Mouse (Mus musculus) liver, embryonic 12.5 days (tissue): ENCODE results near the gene Arhgef10l. TPM values are rescaled to one million over a fixed set of nuclear protein-coding genes. Genes with fewer than 3 reads are reported as not detected.

Experiments used
- ATAC-seq: fragments of 200-750 bp; cut with Nextera tagmentation; 2 replicates; pipeline ENCODE4 v1.8.0; 2017; ENCODE audit warnings: moderate number of reproducible peaks, mild to moderate bottlenecking, moderate library complexity
- H3K27ac ChIP-seq: fragments of 300-500 bp; sonication (generic); 2 replicates; pipeline ENCODE4 v1.5.1; 2016; ENCODE audit warnings: mild to moderate bottlenecking
- H3K27me3 ChIP-seq: fragments of 300-500 bp; sonication (generic); replicated peaks from 2 replicates; pipeline ENCODE4 v1.6.1; 2016; ENCODE audit warnings: mild to moderate bottlenecking, moderate library complexity
- H3K36me3 ChIP-seq: fragments of 300-500 bp; sonication (generic); 2 replicates; pipeline ENCODE4 v1.6.1; 2016; ENCODE audit warnings: mild to moderate bottlenecking, moderate library complexity
- H3K4me1 ChIP-seq: fragments of 300-500 bp; sonication (generic); 2 replicates; pipeline ENCODE4 v1.6.1; 2016
- H3K4me2 ChIP-seq: fragments of 300-500 bp; sonication (generic); 2 replicates; pipeline ENCODE4 v1.6.1; 2016; ENCODE audit warnings: mild to moderate bottlenecking, moderate library complexity
- H3K4me3 ChIP-seq: fragments of 300-500 bp; sonication (generic); 2 replicates; pipeline ENCODE4 v1.5.1; 2016; ENCODE audit warnings: mild to moderate bottlenecking, moderate library complexity
- H3K9ac ChIP-seq: fragments of 300-500 bp; sonication (generic); 2 replicates; pipeline ENCODE4 v1.6.1; 2016; ENCODE audit warnings: mild to moderate bottlenecking, moderate library complexity
- H3K9me3 ChIP-seq: fragments of 300-500 bp; sonication (generic); replicated peaks from 2 replicates; pipeline ENCODE4 v1.6.1; 2016; ENCODE audit warnings: mild to moderate bottlenecking, moderate library complexity
- WGBS: fragments of 180-500 bp; shearing (Covaris S2); methylation state at CpG from one replicate; pipeline ENCODE4 v1.1.7; 2016; ENCODE audit not compliant: insufficient replicate concordance; 5-methylcytosine and 5-hydroxymethylcytosine counted together
- polyA plus RNA-seq: library from polyadenylated mRNA; unstranded; fragments of >200 nt; fragmentation: Nextera tagmentation; extraction: Ambion mirVana; gene quantifications from 2 replicates; pipeline ENCODE4 v1.2.1, GENCODE M21; 2016

The Arhgef10l gene
- polyA plus RNA-seq, 1 experiment from 2014 or later = 3.5 TPM

DNA sequence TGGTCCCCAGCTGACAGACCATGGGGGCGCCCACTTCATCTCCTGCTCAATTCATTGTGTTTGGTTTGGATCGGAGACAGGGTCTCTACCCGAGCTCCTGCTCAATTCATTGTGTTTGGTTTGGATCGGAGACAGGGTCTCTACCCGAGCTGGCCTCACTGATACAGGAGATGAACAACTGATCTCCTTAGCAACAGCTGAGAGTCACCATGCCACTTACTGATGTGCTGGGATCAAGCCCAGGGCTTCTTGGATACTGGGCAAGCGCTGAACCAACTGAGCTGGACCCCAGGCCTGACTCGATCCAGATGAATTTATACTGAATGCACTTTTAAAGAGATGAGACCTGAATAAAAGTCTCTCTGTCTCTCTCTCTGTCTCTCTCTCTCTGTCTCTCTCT, 59.6 kb downstream of the Arhgef10l start:
- WGBS = 65% methylated on average over 7 of the region's 7 CpGs
- ATAC-seq = no peak
- no peaks in the 10 kb centered on the region for H3K9me3 ChIP-seq
- H3K4me1 ChIP-seq = peaks cover 2% of the 10 kb centered on the region; the same call in 1 of the 2 replicates
- no peaks in the 10 kb centered on the region for H3K27me3 ChIP-seq
- no peaks in the 10 kb centered on the region; the same call in 1 of the 2 replicates for H3K36me3 ChIP-seq
- no peak overlapping the region for H3K4me3 ChIP-seq
- no peak overlapping the region for H3K9ac ChIP-seq
- no peak overlapping the region for H3K4me2 ChIP-seq
- no peak overlapping the region for H3K27ac ChIP-seq

- Histone ChIP-seq H3K9ac (no peak overlapping the region), H3K4me1 (no peaks in the 10 kb centered on the region; the same call in 1 of the 2 replicates), H3K4me3 (no peak overlapping the region), H3K9me3 (no peaks in the 10 kb centered on the region), H3K27me3 (no peaks in the 10 kb centered on the region), H3K27ac (no peak overlapping the region), H3K4me2 (no peak overlapping the region), H3K36me3 (no peaks in the 10 kb centered on the region; the same call in 1 of the 2 replicates)
- ATAC-seq = no peak
- WGBS = 66% methylated on average over 7 of the region's 7 CpGs
Observed at GRCm38 (mm10) chr4:140605790-140606189, 60.0 kb downstream of the Arhgef10l start.

DNA sequence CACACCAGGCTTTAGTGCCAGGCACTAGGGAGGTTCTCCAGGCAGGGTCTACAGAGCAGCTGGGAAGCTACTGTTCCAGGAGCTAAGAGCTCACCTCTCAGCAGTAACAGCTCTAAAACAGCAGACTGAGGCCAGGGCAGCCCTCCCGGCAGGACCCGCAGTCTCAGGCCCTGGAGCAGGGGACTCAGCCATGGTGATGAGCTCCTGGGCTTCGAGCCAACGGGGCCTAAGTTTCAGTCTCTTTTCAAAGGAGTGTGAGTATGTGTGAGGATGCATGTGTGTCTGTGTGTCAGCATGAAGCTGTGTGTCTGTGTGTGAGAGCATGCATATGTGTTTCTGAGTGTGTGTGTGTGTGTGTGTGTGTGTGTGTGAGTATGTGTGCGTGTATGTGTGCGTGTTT, 60.6 kb downstream of the Arhgef10l start:
- no peak overlapping the region for H3K4me2 ChIP-seq
- no peaks in the 10 kb centered on the region for H3K4me1 ChIP-seq
- H3K9ac ChIP-seq = no peak overlapping the region
- no peaks in the 10 kb centered on the region; the same call in 1 of the 2 replicates for H3K36me3 ChIP-seq
- no peaks in the 10 kb centered on the region for H3K9me3 ChIP-seq
- H3K4me3 ChIP-seq = no peak overlapping the region
- no peak overlapping the region for H3K27ac ChIP-seq
- WGBS = 67% methylated on average over 6 of the region's 6 CpGs
- ATAC-seq = no peak
- no peaks in the 10 kb centered on the region for H3K27me3 ChIP-seq

DNA sequence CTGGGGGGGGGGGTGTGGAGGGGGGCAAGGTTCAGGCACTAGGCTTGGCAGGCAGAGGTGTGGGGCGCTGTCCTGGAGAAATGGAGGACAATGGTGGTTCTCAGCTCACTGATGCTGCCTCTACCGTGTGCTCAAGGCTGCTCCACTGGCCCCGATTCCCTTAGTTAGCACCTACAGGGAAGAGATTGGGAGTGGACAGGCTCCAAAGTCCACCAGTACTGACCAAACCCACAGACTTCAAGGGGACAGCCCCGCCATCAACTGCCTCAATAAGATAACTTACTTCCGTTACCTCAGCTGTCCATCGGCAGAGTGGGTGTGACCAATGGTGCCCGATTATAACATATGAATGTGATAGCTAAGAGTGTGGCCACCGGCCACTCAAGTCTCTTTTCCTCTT, 61.3 kb downstream of the Arhgef10l start:
- ATAC-seq = no peak
- Histone ChIP-seq H3K4me3 (no peak overlapping the region), H3K4me2 (no peak overlapping the region), H3K27me3 (no peaks in the 10 kb centered on the region; the same call in 1 of the 2 replicates), H3K4me1 (no peaks in the 10 kb centered on the region), H3K9me3 (no peaks in the 10 kb centered on the region), H3K9ac (no peak overlapping the region), H3K36me3 (no peaks in the 10 kb centered on the region; the same call in 1 of the 2 replicates), H3K27ac (no peak overlapping the region)
- 74% methylated on average over 8 of the region's 8 CpGs for WGBS

GRCm38 (mm10) chr4:140602022-140602421, 63.8 kb downstream of the Arhgef10l start:
- Histone ChIP-seq H3K4me3 (no peak overlapping the region), H3K9me3 (no peaks in the 10 kb centered on the region), H3K4me2 (no peak overlapping the region), H3K36me3 (peaks cover 7% of the 10 kb centered on the region), H3K27me3 (no peaks in the 10 kb centered on the region; the same call in 1 of the 2 replicates), H3K4me1 (no peaks in the 10 kb centered on the region), H3K27ac (no peak overlapping the region), H3K9ac (no peak overlapping the region)
- ATAC-seq = no peak
- 62% methylated on average over 4 of the region's 4 CpGs for WGBS

DNA sequence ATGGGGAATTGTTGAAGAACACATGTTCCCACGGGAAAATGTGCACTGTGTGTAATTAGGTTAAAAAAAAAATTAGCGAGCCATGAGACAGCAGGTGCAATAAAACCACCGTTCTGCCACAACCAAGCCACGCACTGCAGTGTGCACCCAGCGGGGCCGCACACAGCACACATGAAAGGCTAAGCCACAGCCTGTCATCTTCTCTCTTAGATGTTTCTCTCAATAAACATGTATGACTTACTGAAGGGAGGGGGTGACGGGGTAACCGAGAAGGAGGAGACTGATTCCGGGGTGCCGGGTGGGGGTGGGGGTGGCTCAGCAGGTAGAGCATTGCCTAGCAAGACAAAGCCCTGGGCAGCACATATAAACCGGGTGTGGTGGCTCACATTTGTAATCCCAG, 64.7 kb downstream of the Arhgef10l start:
- Histone ChIP-seq H3K9me3 (no peaks in the 10 kb centered on the region), H3K4me2 (no peak overlapping the region), H3K27ac (no peak overlapping the region), H3K4me3 (no peak overlapping the region), H3K9ac (no peak overlapping the region), H3K4me1 (no peaks in the 10 kb centered on the region), H3K27me3 (no peaks in the 10 kb centered on the region; the same call in 1 of the 2 replicates), H3K36me3 (peaks cover 10% of the 10 kb centered on the region; the same call in 1 of the 2 replicates)
- ATAC-seq = no peak
- 71% methylated on average over 11 of the region's 11 CpGs for WGBS

DNA sequence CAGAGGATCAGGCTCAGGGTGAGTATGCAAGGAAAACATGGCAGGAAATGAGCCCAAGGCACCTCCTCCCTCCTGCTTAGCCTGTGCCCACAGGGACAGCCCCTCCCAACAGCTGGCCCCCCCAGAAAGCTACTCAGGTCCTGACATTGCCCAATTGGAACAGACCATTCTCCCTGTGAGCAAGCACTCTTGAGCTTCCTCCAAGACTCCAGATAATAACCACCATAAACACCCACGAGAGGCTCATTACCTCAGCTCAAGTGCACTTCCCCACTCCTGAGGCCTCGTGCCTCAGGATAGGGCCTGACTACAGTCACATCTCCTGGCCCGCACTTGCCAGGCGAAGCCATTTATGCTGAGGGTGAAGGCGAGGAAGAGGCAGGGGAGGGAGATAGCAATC, 67.0 kb downstream of the Arhgef10l start:
- Histone ChIP-seq H3K27me3 (no peaks in the 10 kb centered on the region; the same call in 1 of the 2 replicates), H3K4me2 (no peak overlapping the region), H3K4me1 (no peaks in the 10 kb centered on the region), H3K27ac (no peak overlapping the region), H3K36me3 (peaks cover 10% of the 10 kb centered on the region; the same call in 1 of the 2 replicates), H3K9ac (no peak overlapping the region), H3K4me3 (no peak overlapping the region), H3K9me3 (no peaks in the 10 kb centered on the region)
- WGBS = 52% methylated on average over 5 of the region's 5 CpGs
- no peak for ATAC-seq

DNA sequence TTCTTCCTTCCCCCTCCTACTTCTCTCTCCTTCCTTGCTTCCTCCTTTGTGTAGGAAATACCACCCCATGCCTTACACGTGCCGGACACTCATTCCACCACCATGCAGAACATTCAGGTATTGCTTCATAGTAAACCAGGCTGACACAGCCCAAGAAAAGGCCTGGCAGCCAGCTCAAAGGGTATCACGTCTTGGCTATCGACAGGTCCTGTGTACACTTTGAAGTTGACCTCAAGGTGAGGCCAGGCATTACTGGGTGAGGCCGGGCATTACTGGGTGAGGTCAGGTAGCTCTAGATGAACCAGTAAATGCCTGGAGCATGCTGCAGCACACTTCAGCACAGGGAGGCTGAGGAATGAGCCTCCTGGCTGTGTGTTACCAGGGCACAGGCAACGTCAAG, 67.9 kb downstream of the Arhgef10l start:
- no peaks in the 10 kb centered on the region for H3K4me1 ChIP-seq
- no peaks in the 10 kb centered on the region for H3K9me3 ChIP-seq
- 79% methylated on average over 6 of the region's 6 CpGs for WGBS
- ATAC-seq = no peak
- no peak overlapping the region for H3K4me3 ChIP-seq
- H3K27ac ChIP-seq = no peak overlapping the region
- H3K9ac ChIP-seq = no peak overlapping the region
- no peak overlapping the region for H3K4me2 ChIP-seq
- H3K36me3 ChIP-seq = peaks cover 10% of the 10 kb centered on the region; the same call in 1 of the 2 replicates
- no peaks in the 10 kb centered on the region; the same call in 1 of the 2 replicates for H3K27me3 ChIP-seq

DNA sequence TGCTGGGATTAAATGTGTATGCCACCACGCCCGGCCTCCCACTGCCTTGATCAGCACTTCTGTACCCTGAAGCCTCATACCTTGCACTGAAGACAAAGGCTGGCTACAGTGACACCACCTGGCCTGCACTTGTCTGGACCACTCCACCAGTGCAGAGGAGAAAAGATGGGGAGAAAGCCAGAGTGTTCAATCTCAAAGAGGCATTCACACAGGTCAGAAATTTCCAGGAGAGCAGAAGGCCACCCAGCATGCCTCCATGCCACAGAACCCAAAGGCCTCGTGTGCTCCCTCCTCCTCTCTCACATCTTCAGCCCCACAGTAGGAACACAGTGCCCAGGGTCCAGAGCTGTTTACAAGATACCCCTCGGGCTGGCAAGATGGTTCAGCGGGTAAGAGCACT, 68.4 kb downstream of the Arhgef10l start:
- H3K4me3 ChIP-seq = no peak overlapping the region
- whole genome bisulfite sequencing = 77% methylated on average over 5 of the region's 5 CpGs
- H3K27me3 ChIP-seq = no peaks in the 10 kb centered on the region; the same call in 1 of the 2 replicates
- H3K27ac ChIP-seq = no peak overlapping the region
- no peak overlapping the region for H3K9ac ChIP-seq
- no peak overlapping the region for H3K4me2 ChIP-seq
- H3K36me3 ChIP-seq = peaks cover 10% of the 10 kb centered on the region; the same call in 1 of the 2 replicates
- no peaks in the 10 kb centered on the region for H3K9me3 ChIP-seq
- ATAC-seq = no peak
- H3K4me1 ChIP-seq = no peaks in the 10 kb centered on the region

GRCm38 (mm10) chr4:140593771-140594505, 71.9 kb downstream of the Arhgef10l start:
- Histone ChIP-seq H3K27ac (no peak overlapping the region), H3K4me1 (no peaks in the 10 kb centered on the region), H3K27me3 (0 out of 2 replicates have a peak, but pooled peaks cover under 1% of the 10 kb centered on the region), H3K4me2 (no peak overlapping the region), H3K9ac (no peak overlapping the region), H3K36me3 (peaks cover 10% of the 10 kb centered on the region; the same call in 1 of the 2 replicates), H3K9me3 (no peaks in the 10 kb centered on the region), H3K4me3 (no peak overlapping the region)
- ATAC-seq = no peak
- 77% methylated on average over 14 of the region's 14 CpGs for WGBS

DNA sequence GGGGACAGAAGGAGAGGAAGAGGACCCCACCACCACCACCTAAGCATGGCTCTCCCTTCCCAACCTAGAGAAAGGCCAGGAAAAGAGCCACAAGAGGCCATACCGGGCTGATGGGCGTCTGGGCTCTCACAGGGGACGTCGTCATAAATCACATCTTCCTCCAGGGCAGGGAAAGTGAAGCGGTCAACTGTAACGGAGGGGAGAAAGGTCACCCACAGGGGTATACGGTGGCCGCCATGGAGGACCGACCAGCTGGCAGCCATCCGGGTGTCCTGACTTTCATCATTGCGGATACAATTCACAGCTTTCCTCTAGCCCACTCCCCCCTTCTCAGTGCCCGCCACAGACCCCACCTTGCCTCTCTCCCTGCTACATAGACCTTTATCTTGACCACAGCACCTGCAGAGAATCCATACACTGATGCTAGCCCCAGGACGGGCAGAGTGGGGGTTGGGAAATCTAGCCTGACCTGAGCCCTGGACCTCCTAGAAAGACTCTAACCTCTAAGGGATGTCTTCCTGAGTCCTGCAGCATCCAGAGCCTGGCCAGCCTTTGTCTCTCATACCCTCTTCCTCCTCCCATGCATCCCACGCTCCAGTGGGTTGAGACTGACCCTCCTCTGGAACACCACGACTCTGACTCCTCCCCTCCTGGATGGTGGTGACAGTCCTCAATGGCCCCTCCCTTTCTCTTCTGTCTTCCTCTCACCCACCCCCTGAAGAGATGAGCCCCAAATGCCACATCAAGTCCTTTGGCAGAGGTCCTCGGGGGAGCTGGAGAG, 72.6 kb downstream of the Arhgef10l start:
- no peak overlapping the region for H3K4me2 ChIP-seq
- no peaks in the 10 kb centered on the region for H3K9me3 ChIP-seq
- no peak overlapping the region for H3K4me3 ChIP-seq
- H3K27ac ChIP-seq = no peak overlapping the region
- no peak overlapping the region for H3K9ac ChIP-seq
- H3K27me3 ChIP-seq = 0 out of 2 replicates have a peak, but pooled peaks cover 3% of the 10 kb centered on the region
- peaks cover 7% of the 10 kb centered on the region; the same call in 1 of the 2 replicates for H3K36me3 ChIP-seq
- 64% methylated on average over 16 of the region's 16 CpGs for WGBS
- no peak for ATAC-seq
- H3K4me1 ChIP-seq = no peaks in the 10 kb centered on the region

DNA sequence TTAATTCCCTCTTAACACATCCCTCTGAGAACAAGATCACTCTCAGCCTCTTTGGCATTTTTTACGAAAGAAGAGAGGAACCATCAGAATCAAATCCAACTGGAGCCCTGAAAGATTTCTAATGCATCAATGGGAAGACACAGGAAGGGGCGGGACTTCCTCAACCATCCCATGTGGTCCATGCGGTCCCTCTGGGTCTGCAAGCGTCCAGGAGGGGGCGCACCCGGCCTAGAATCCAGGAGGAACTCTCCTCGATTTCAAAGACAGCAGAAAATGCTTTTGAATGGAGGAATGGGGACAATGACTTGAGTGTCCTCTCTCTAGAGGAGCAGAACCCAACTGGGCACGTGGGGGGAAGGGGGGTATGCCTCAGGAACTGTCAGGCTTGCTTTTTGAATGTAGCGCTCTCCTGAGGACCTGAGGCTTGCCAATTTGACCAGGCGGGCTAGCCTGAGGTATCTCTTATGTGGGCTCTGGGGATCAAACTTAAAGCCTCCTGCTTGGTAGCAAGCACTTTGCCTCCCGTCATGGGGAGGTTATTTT, 73.5 kb downstream of the Arhgef10l start:
- no peak for ATAC-seq
- Histone ChIP-seq H3K36me3 (peaks cover 8% of the 10 kb centered on the region; the same call in 1 of the 2 replicates), H3K27me3 (0 out of 2 replicates have a peak, but pooled peaks cover 3% of the 10 kb centered on the region), H3K4me3 (no peak overlapping the region), H3K4me1 (no peaks in the 10 kb centered on the region), H3K9ac (no peak overlapping the region), H3K9me3 (no peaks in the 10 kb centered on the region), H3K27ac (no peak overlapping the region), H3K4me2 (no peak overlapping the region)
- 18% methylated on average over 11 of the region's 11 CpGs for WGBS
